Mouse (Mus musculus): ENCODE results near the gene Polr1d. TPM values are rescaled to one million over a fixed set of nuclear protein-coding genes. Genes with fewer than 3 reads are reported as not detected.

Polr1d gene
- polyA plus RNA-seq, 1 experiment: 36.8 TPM

DNA sequence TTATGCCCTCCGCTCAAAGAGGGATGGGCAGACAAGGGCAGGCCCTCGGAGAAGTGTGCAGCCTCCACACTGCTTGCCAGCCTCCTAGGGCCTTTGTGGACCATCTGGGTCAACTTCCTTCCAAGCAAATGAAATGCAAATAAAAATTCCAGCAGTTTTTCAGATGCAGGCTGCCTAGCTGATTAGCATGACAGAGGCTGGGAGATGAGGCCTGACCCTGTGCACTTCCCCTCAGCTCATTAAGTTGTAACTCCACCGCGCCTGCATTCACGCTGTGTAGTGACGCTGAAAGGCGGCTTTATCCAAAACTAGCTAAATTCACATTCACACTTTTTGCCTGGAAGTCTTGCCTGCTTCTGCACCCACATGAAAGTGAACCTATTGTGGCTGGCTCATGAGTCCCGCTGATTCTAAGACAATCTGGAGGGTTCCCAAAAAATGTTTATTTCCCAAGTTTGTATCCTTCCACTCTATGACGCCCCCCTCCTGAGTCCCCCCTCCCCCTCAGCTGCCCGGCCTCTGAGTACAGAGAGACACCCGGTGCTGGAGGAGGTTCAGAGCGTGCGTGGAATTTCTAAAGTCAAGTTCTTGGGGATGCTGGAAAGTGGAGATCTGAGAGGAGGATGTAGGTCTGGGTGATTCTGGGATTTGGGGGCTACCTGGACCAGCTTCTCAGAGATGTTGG, 78.7 kb downstream of the Polr1d start:
- TF ChIP-seq POLR2A (IDR thresholded peaks at IDR 0.05; ENCODE audit: borderline replicate concordance, extremely low read depth, low read depth, low read length): no peak
- no peak for TF ChIP-seq CTCF (IDR thresholded peaks at IDR 0.05; ENCODE audit: insufficient read depth, low read length)
- DNase-seq: no peak
- H3K4me1 ChIP-seq (ENCODE audit: control insufficient read depth, insufficient read depth, low read length): no peaks in the 10 kb centered on the region
- 24% methylated on average over 13 of the region's 13 CpGs for WGBS
- no peak overlapping the region for H3K4me3 ChIP-seq (replicated peaks; ENCODE audit: extremely low read depth, low read depth, low read length)

DNA sequence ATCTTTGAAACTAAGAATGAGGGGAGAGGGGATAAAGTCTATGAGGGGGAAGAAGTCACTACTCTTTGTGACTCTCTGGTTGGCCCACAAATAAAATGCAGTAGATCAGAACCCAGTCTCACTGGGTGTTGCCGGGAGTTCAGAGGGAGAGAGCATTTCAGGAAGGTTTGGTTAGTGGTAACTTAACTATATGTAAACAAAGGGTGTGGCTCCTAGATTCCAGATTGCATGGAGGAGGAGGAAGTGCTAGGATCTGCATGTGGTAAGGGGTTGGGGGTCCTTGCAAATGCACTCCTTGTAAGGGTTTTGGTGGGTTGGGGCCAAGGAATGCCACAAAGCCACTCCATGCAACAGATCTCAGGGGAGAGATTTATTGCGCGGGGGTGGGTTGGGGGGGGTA, 79.5 kb downstream of the Polr1d start:
- TF ChIP-seq POLR2A (IDR thresholded peaks at IDR 0.05; ENCODE audit: borderline replicate concordance, extremely low read depth, low read depth, low read length) (no peak), CTCF (IDR thresholded peaks at IDR 0.05; ENCODE audit: insufficient read depth, low read length) (no peak)
- Histone ChIP-seq H3K4me3 (replicated peaks; ENCODE audit: extremely low read depth, low read depth, low read length) (no peak overlapping the region), H3K4me1 (ENCODE audit: control insufficient read depth, insufficient read depth, low read length) (no peaks in the 10 kb centered on the region)
- DNase-seq: no peak
- 34% methylated on average over 3 of the region's 3 CpGs for WGBS

DNA sequence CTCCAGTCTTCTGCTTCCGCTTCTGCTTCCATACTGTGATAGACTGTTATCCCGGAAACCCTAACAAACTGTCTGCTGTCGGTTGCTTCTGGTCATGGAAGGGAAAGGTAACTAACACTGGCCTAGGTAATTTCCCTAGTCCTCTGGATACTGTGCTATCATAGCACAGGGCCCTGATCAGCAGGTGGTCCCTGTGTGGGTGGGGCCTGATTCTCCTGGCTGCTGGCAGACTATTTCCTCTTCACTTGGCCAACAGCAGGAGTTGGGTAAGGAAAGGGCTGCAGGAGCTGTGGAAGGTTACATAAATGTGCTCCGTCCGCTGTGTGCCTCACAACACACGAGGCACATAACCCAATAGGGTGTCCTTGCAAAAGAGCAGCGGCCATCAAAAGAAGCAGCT, 80.6 kb downstream of the Polr1d start:
- Histone ChIP-seq H3K4me3 (replicated peaks; ENCODE audit: extremely low read depth, low read depth, low read length) (no peak overlapping the region), H3K4me1 (ENCODE audit: control insufficient read depth, insufficient read depth, low read length) (no peaks in the 10 kb centered on the region)
- no peak for TF ChIP-seq CTCF (IDR thresholded peaks at IDR 0.05; ENCODE audit: insufficient read depth, low read length)
- no peak for TF ChIP-seq POLR2A (IDR thresholded peaks at IDR 0.05; ENCODE audit: borderline replicate concordance, extremely low read depth, low read depth, low read length)
- no peak for DNase-seq
- WGBS: 71% methylated on average over 7 of the region's 7 CpGs

DNA sequence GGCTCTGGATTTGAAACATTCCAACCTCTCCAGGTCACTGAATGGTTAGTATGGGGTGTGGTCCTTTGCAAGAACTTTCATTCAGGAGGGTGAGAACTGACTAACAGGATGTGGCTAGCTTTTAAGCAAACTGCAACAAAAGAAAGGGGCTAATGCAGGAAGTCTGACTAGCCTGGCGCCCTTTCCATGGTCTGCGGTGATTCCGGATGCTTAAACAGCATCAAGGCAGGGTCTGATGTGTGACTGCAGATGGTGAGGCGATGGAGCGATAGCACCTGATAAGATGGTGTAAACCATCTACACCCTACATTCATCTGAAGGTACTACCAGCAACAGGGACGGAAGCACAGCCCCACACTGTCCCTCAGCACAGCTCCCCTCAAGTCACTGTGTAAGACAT, 82.5 kb downstream of the Polr1d start:
- H3K4me3 ChIP-seq (replicated peaks; ENCODE audit: extremely low read depth, low read depth, low read length): no peak overlapping the region
- TF ChIP-seq POLR2A (IDR thresholded peaks at IDR 0.05; ENCODE audit: borderline replicate concordance, extremely low read depth, low read depth, low read length): no peak
- no peak for TF ChIP-seq CTCF (IDR thresholded peaks at IDR 0.05; ENCODE audit: insufficient read depth, low read length)
- no peak for DNase-seq

DNA sequence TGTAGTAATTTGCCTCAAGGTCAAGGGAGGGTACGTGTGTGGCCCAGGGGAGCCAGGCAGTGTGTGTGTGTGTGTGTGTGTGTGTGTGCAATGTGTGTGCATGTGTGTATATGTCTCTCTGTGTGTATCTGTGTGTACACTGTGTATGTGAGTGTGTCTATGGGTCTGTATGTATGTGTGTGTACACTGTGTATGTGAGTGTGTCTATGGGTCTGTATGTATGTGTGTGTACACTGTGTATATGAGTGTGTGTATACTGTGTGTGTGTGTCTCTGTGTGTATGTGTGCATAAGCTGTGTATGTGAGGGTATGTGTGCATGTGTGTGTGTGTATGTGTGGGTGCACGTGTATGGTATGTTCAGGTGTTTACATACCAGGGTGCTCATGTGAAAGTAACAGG, 82.9 kb downstream of the Polr1d start:
- DNase-seq: no peak
- TF ChIP-seq POLR2A (IDR thresholded peaks at IDR 0.05; ENCODE audit: borderline replicate concordance, extremely low read depth, low read depth, low read length) (no peak), CTCF (IDR thresholded peaks at IDR 0.05; ENCODE audit: insufficient read depth, low read length) (no peak)
- H3K4me3 ChIP-seq (replicated peaks; ENCODE audit: extremely low read depth, low read depth, low read length): no peak overlapping the region
- 71% methylated on average over 2 of the region's 2 CpGs for WGBS
- no peaks in the 10 kb centered on the region for H3K4me1 ChIP-seq (ENCODE audit: control insufficient read depth, insufficient read depth, low read length)

More for the DNA sequence above, 82.5 kb downstream of the Polr1d start:
- no peaks in the 10 kb centered on the region for H3K4me1 ChIP-seq (ENCODE audit: control insufficient read depth, insufficient read depth, low read length)
- WGBS: 58% methylated on average over 6 of the region's 6 CpGs

Other genes with a start within 250 kb of the Polr1d start
- 43.4 and 72.0 TPM in 2 replicates for gene Rpl21, start 244.2 kb upstream of the Polr1d start, polyA plus RNA-seq (2012; rRNA removed)
- 20.5 and 26.7 TPM in 2 replicates for gene Rasl11a, start 232.0 kb upstream of the Polr1d start, polyA plus RNA-seq (2012; rRNA removed)
- 35.2 and 52.8 TPM in 2 replicates for gene Gtf3a, start 128.4 kb upstream of the Polr1d start, polyA plus RNA-seq (2012; rRNA removed)
- gene Mtif3, start 113.2 kb upstream of the Polr1d start, polyA plus RNA-seq (2012; rRNA removed): 7.8 and 8.6 TPM in 2 replicates
- 57.3 and 80.7 TPM in 2 replicates for gene Lnx2, start 464 bp upstream of the Polr1d start, polyA plus RNA-seq (2012; rRNA removed)
- not detected in 2 replicates for gene Gsx1, start 111.6 kb downstream of the Polr1d start, polyA plus RNA-seq (2012; rRNA removed)
- not detected in 2 replicates for gene Pdx1, start 192.9 kb downstream of the Polr1d start, polyA plus RNA-seq (2012; rRNA removed)
- 0.85 TPM in 1 of 2 replicates, not detected in the other for gene Cdx2, start 230.2 kb downstream of the Polr1d start, polyA plus RNA-seq (2012; rRNA removed)
- not detected in 2 replicates for gene Urad, start 245.4 kb downstream of the Polr1d start, polyA plus RNA-seq (2012; rRNA removed)